Mouse (Mus musculus): ENCODE data around the gene Mrps2. TPM values are rescaled to one million over a fixed set of nuclear protein-coding genes. Genes with fewer than 3 reads are reported as not detected.

Gene Mrps2
- polyA plus RNA-seq, 1 experiment: 43.2 TPM

DNA sequence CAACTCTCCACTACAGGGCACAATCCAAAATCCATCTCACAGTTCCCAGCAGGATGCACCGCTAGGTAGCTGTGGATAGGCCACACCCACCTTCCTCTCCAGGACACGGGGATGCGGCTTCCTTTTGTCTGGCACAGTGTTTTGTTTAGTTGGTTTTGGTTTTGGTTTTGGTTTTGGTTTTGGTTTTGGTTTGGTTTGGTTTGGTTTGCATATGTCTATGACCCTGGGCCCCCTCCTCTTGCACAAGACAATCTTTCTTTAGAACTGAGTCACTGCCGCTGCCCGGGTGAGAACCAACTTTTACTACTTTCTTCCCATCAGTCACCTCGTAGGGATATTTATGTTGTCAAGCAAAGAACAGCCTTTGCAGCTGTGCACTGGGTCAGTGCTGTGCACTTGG lies 27.0 kb upstream of the Mrps2 start:
- 73% methylated on average over 6 of the region's 6 CpGs for WGBS

DNA sequence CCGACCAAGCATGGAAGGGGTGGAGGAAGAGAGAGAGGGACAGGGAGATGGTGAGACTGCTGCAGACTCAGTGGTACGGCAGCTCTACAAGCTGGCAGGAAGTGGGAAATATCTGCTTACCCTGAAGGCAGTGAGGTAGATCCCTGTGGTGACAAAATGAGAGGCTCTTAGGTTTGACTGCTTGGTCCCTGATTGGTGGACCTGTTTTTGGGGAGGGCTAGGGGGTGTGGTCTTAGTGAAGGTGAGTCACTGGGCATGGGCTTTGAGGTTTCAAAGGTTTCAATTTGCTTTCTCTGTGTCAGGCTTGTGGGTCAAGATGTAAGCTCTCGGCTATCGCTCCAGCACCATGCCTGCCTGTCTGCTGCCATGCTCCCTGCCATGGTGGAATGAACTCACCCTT lies 22.8 kb upstream of the Mrps2 start:
- 94% methylated on average over 4 of the region's 4 CpGs for WGBS
- H3K4me1 ChIP-seq (ENCODE audit: control insufficient read depth, insufficient read depth, low read length): no peaks in the 10 kb centered on the region
- DNase-seq: no peak
- H3K27me3 ChIP-seq (ENCODE audit: control insufficient read depth, insufficient read depth, low read length): no peaks in the 10 kb centered on the region
- no peak overlapping the region for H3K4me3 ChIP-seq (replicated peaks; ENCODE audit: insufficient read depth, low read depth, low read length)
- TF ChIP-seq CTCF (IDR thresholded peaks at IDR 0.05; ENCODE audit: borderline replicate concordance, insufficient read depth, low read depth, low read length) (no peak), POLR2A (IDR thresholded peaks at IDR 0.05; ENCODE audit: borderline replicate concordance, insufficient read depth, low read length) (no peak)
- no peak overlapping the region for H3K27ac ChIP-seq (ENCODE audit: insufficient read depth, low read length)

More for the DNA sequence above, 27.0 kb upstream of the Mrps2 start:
- H3K4me3 ChIP-seq (replicated peaks; ENCODE audit: insufficient read depth, low read depth, low read length): no peak overlapping the region
- no peaks in the 10 kb centered on the region for H3K27me3 ChIP-seq (ENCODE audit: control insufficient read depth, insufficient read depth, low read length)
- H3K4me1 ChIP-seq (ENCODE audit: control insufficient read depth, insufficient read depth, low read length): no peaks in the 10 kb centered on the region
- no peak for DNase-seq
- no peak overlapping the region for H3K27ac ChIP-seq (ENCODE audit: insufficient read depth, low read length)
- TF ChIP-seq CTCF (IDR thresholded peaks at IDR 0.05; ENCODE audit: borderline replicate concordance, insufficient read depth, low read depth, low read length) (no peak), POLR2A (IDR thresholded peaks at IDR 0.05; ENCODE audit: borderline replicate concordance, insufficient read depth, low read length) (no peak)

DNA sequence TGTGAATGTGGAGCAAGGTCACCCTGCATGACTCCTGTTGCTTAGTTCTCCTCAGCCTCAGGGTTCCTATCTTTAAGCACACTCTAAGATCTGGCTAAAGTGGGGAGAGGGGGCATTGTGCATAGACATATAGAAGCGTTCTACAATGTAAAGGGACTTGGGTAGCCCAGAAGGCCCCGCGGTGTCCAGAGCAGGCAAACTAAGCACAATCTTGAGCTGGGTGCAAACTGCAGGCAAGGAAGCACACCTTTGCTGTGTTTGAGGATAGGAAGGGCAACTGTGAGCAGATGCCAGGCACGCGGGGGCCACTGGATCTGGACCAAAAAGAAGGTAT lies 21.7 kb upstream of the Mrps2 start:
- H3K4me3 ChIP-seq (replicated peaks; ENCODE audit: insufficient read depth, low read depth, low read length): peak overlapping the region; percentile 60
- TF ChIP-seq POLR2A (IDR thresholded peaks at IDR 0.05; ENCODE audit: borderline replicate concordance, insufficient read depth, low read length) (no peak), CTCF (IDR thresholded peaks at IDR 0.05; ENCODE audit: borderline replicate concordance, insufficient read depth, low read depth, low read length) (no peak)
- no peaks in the 10 kb centered on the region for H3K4me1 ChIP-seq (ENCODE audit: control insufficient read depth, insufficient read depth, low read length)
- 4% methylated on average over 5 of the region's 5 CpGs for WGBS
- no peaks in the 10 kb centered on the region for H3K27me3 ChIP-seq (ENCODE audit: control insufficient read depth, insufficient read depth, low read length)
- peak overlapping the region; percentile 46; the same call in 1 of the 2 replicates for H3K27ac ChIP-seq (ENCODE audit: insufficient read depth, low read length)
- DNase-seq: no peak

DNA sequence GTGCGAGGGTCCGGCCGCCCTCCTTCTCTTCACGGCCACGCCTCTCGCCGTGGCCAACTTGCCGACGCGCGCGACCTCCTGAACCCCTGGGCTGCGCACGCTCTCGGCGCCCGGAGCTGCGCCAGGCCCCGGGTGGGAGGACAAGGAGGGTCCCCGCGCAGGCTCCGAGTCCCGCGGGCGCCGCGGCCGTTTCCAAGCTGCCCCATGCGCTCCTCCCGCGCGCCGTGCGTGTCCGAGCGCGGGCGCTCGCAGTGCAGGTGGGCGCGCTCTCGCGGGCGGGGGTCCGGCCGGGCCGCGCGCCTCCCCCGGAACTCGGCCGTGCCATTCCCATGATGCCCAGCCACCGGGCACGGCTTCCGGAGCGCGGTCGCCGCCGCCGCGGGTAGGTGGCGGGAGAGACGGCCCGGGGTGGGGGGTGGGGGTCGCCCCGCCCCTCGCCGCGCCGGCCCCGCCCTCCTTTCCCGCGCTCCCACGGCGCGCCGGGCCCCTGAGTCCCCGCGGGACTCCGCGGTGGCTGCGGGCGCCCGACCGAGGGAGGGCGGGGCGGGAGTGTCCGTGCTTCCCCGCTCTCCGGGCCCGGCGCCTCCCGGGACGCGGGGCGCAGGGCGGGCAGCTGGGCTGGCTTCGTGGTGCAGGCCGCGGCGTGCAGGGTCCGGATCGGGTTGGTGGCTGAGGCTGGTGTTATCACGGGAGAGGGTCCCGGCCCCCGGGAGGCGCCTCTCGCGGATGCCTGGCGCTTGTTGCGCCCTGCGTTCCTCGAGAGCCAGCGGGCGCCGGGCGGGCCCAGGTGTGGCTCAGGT lies 21.2 kb upstream of the Mrps2 start, which contains the start of gene Ppp1r26:
TSS of gene Ppp1r26 (plus strand) at position 286 of the 800 bp plus-strand sequence.
- no peaks in the 10 kb centered on the region for H3K4me1 ChIP-seq (ENCODE audit: control insufficient read depth, insufficient read depth, low read length)
- DNase-seq: peak; percentile 65 to 66
- H3K4me3 ChIP-seq (replicated peaks; ENCODE audit: insufficient read depth, low read depth, low read length): peak within 1 kb of the TSS; percentile 60
- TF ChIP-seq POLR2A (IDR thresholded peaks at IDR 0.05; ENCODE audit: borderline replicate concordance, insufficient read depth, low read length): no peak
- TF ChIP-seq CTCF (IDR thresholded peaks at IDR 0.05; ENCODE audit: borderline replicate concordance, insufficient read depth, low read depth, low read length): no peak
- under 1% methylated on average over 117 of the region's 118 CpGs for WGBS
- H3K27me3 ChIP-seq (ENCODE audit: control insufficient read depth, insufficient read depth, low read length): no peaks in the 10 kb centered on the region
- peak within 1 kb of the TSS; percentile 46; the same call in 1 of the 2 replicates for H3K27ac ChIP-seq (ENCODE audit: insufficient read depth, low read length)

DNA sequence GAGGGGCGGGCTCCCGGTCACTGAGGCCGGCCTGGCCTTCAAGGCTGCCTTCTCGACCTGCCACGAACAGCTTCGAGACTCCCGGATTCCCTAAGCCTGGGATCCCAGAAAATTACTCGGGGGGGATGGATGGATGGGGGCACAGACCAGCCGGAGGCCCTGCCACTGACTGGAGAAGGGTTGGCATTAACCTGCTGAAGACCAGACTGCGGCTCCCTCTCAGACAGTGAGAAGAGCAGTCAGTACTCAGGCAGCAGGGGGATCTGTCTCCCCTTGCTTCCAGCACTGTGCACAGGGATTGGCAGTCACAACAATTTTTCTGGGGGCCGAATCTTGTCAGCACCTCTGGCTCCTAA lies 20.6 kb upstream of the Mrps2 start:
- no peaks in the 10 kb centered on the region for H3K27me3 ChIP-seq (ENCODE audit: control insufficient read depth, insufficient read depth, low read length)
- H3K4me3 ChIP-seq (replicated peaks; ENCODE audit: insufficient read depth, low read depth, low read length): peak overlapping the region; percentile 60
- H3K27ac ChIP-seq (ENCODE audit: insufficient read depth, low read length): no peak overlapping the region
- 2% methylated on average over 11 of the region's 11 CpGs for WGBS
- no peak for DNase-seq
- H3K4me1 ChIP-seq (ENCODE audit: control insufficient read depth, insufficient read depth, low read length): no peaks in the 10 kb centered on the region
- TF ChIP-seq POLR2A (IDR thresholded peaks at IDR 0.05; ENCODE audit: borderline replicate concordance, insufficient read depth, low read length): no peak
- TF ChIP-seq CTCF (IDR thresholded peaks at IDR 0.05; ENCODE audit: borderline replicate concordance, insufficient read depth, low read depth, low read length): no peak

DNA sequence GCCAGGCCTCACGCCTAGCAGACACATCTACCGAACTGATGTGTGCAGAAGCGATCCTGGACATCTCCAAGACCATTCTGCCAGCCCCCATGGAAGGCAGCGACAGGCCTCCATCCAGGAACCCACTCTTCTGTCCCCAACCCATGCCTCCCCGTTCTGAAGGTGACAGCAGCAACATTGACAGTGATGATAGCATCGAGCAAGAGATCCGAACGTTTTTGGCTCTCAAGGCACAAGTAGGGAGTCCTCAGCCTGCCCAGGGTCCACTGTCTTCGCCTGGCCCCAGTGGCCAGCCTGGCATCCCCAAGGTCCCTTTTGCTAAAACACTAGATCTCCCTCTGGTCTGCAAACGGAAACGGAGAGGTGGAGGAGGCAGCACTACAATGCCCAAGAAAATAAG lies 16.2 kb upstream of the Mrps2 start:
- Histone ChIP-seq H3K27me3 (ENCODE audit: control insufficient read depth, insufficient read depth, low read length) (no peaks in the 10 kb centered on the region), H3K27ac (ENCODE audit: insufficient read depth, low read length) (no peak overlapping the region), H3K4me1 (ENCODE audit: control insufficient read depth, insufficient read depth, low read length) (peaks cover 2% of the 10 kb centered on the region; the same call in 1 of the 2 replicates), H3K4me3 (replicated peaks; ENCODE audit: insufficient read depth, low read depth, low read length) (no peak overlapping the region)
- no peak for DNase-seq
- TF ChIP-seq POLR2A (IDR thresholded peaks at IDR 0.05; ENCODE audit: borderline replicate concordance, insufficient read depth, low read length) (no peak), CTCF (IDR thresholded peaks at IDR 0.05; ENCODE audit: borderline replicate concordance, insufficient read depth, low read depth, low read length) (no peak)
- WGBS: 81% methylated on average over 11 of the region's 11 CpGs

DNA sequence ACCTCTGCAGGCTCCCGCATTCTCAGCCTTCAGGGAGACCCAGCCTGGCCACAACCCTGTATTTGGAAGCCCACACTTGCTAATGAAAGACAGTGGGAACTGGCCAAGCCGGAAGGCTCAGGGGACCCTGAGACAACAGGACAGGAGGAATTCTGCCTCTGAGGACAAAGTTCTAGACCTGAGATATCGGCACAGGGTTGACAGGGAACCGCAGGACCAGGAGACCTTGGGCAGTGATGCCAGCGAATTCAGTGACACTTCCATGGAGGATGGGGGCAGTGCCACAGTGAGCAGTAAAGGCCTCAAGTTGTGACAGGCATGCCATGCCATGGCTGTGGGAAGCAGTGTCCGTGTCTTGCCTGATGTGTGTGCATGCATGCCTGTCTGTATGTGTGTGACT lies 14.3 kb upstream of the Mrps2 start:
- Histone ChIP-seq H3K4me3 (replicated peaks; ENCODE audit: insufficient read depth, low read depth, low read length) (no peak overlapping the region), H3K4me1 (ENCODE audit: control insufficient read depth, insufficient read depth, low read length) (peaks cover 5% of the 10 kb centered on the region; the same call in 1 of the 2 replicates), H3K27me3 (ENCODE audit: control insufficient read depth, insufficient read depth, low read length) (no peaks in the 10 kb centered on the region), H3K27ac (ENCODE audit: insufficient read depth, low read length) (no peak overlapping the region)
- TF ChIP-seq POLR2A (IDR thresholded peaks at IDR 0.05; ENCODE audit: borderline replicate concordance, insufficient read depth, low read length) (no peak), CTCF (IDR thresholded peaks at IDR 0.05; ENCODE audit: borderline replicate concordance, insufficient read depth, low read depth, low read length) (no peak)
- 89% methylated on average over 6 of the region's 6 CpGs for WGBS
- no peak for DNase-seq

DNA sequence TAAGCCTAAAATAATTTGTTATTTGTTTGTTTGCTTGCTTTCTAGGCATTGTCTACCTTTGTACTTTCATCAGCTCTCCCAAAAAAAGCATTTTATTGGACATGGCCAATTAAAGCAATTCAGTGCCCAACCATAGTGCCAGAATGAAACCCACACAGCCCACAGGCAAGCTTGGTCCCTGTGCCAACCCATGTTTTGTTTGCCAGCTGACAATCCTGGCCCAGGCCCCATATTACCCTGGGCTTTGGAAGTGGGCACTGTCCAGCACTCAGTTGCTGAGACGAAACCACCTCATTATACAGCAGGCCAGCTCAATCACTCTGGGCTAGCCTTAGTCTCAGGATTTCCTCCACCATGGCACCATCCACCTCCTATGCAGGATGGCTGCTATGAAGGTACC lies 11.2 kb upstream of the Mrps2 start:
- TF ChIP-seq POLR2A (IDR thresholded peaks at IDR 0.05; ENCODE audit: borderline replicate concordance, insufficient read depth, low read length): no peak
- TF ChIP-seq CTCF (IDR thresholded peaks at IDR 0.05; ENCODE audit: borderline replicate concordance, insufficient read depth, low read depth, low read length): no peak
- Histone ChIP-seq H3K27me3 (ENCODE audit: control insufficient read depth, insufficient read depth, low read length) (no peaks in the 10 kb centered on the region), H3K4me3 (replicated peaks; ENCODE audit: insufficient read depth, low read depth, low read length) (no peak overlapping the region), H3K4me1 (ENCODE audit: control insufficient read depth, insufficient read depth, low read length) (peaks cover 5% of the 10 kb centered on the region; the same call in 1 of the 2 replicates), H3K27ac (ENCODE audit: insufficient read depth, low read length) (no peak overlapping the region)
- 26% methylated on average over 1 of the region's 1 CpGs for WGBS
- peak in 1 of 2 experiments; percentile 28 for DNase-seq

Measured in cerebellum, adult 2 months (tissue).